Mouse (Mus musculus) myocyte (in vitro differentiated cells): Measurements from ENCODE around the gene Pfkfb3.

Experiments used
- E2F4 ChIP-seq: IDR thresholded peaks from one replicate; pipeline ENCODE4 v1.6.1; 2011; ENCODE audit warnings: mild to moderate bottlenecking, control low read depth, moderate library complexity; ENCODE audit not compliant: insufficient read depth
- MAX ChIP-seq: IDR thresholded peaks from one replicate; pipeline ENCODE4 v1.6.1; 2011; ENCODE audit warnings: low read depth, mild to moderate bottlenecking, control low read depth
- MYOD1 ChIP-seq, 3 experiments: IDR thresholded peaks; one replicate each; pipeline ENCODE4 v1.6.1; 2011; ENCODE audit warnings: control low read depth in 2 of 3, low read depth in 2 of 3, mild to moderate bottlenecking in 2 of 3, moderate library complexity in 1 of 3; ENCODE audit not compliant: insufficient read length in 2 of 3, control insufficient read depth in 1 of 3
- MYOG ChIP-seq, 3 experiments: IDR thresholded peaks; one replicate each; pipeline ENCODE4 v1.6.1; 2011; ENCODE audit warnings: control low read depth in 2 of 3, low read depth in 2 of 3, mild to moderate bottlenecking in 2 of 3; ENCODE audit not compliant: insufficient read length in 2 of 3, control insufficient read depth in 1 of 3, insufficient read depth in 1 of 3
- POLR2A ChIP-seq: IDR thresholded peaks from one replicate; pipeline ENCODE4 v1.6.1; 2011; ENCODE audit warnings: low read depth, mild to moderate bottlenecking, control low read depth, moderate library complexity; ENCODE audit not compliant: insufficient read length
- POLR2AphosphoS2 ChIP-seq: IDR thresholded peaks from one replicate; pipeline ENCODE4 v1.6.1; 2011; ENCODE audit warnings: low read depth, control low read depth; ENCODE audit not compliant: insufficient read length
- REST ChIP-seq: IDR thresholded peaks from one replicate; pipeline ENCODE4 v1.6.1; 2011; ENCODE audit warnings: mild to moderate bottlenecking, control low read depth, moderate library complexity; ENCODE audit not compliant: insufficient read depth, insufficient read length
- TCF3 ChIP-seq: IDR thresholded peaks from one replicate; pipeline ENCODE4 v1.6.1; 2011; ENCODE audit warnings: low read depth, control low read depth; ENCODE audit not compliant: insufficient read length
- USF1 ChIP-seq: IDR thresholded peaks from one replicate; pipeline ENCODE4 v1.6.1; 2011; ENCODE audit warnings: low read depth, mild to moderate bottlenecking, control low read depth, moderate library complexity

DNA sequence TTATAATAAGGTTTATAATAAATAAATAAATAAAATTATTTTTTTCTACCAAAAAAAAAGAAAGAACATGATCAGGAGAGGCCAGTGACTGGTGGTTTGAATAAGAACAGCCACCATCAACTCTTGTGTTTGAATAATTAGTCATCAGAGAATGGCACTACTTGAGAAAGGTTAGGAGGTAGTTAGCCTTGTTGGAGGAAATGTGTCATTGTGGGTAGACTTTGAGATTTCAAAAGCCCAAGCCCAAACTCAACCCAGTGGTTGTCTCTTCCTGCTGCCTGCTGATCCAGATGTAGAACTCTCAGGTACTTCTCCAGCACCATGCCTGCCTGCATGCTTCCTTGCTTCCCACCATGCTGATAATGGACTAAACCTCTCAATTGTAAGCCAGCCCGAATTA is 41.8 kb downstream of the Pfkfb3 start:
- TF ChIP-seq POLR2A (no peak), MYOD1 (IDR thresholded peaks at IDR 0.05; ENCODE audit: control insufficient read depth in 1 of 3, insufficient read length in 2 of 3, low read depth in 2 of 3) (no peak), TCF3 (no peak), POLR2AphosphoS2 (no peak), MAX (no peak), MYOG (IDR thresholded peaks at IDR 0.05; ENCODE audit: control insufficient read depth in 1 of 3, insufficient read depth in 1 of 3, insufficient read length in 2 of 3, low read depth in 2 of 3) (no peak), USF1 (no peak), REST (no peak), E2F4 (no peak)
